Mouse (Mus musculus) myocyte (in vitro differentiated cells): ENCODE data around the gene Fbxo36.

ENCODE experiments used
- MYOD1 ChIP-seq, 3 experiments: IDR thresholded peaks; one replicate each; pipeline ENCODE4 v1.6.1; 2011; ENCODE audit warnings: control low read depth in 2 of 3, low read depth in 2 of 3, mild to moderate bottlenecking in 2 of 3, moderate library complexity in 1 of 3; ENCODE audit not compliant: insufficient read length in 2 of 3, control insufficient read depth in 1 of 3
- POLR2A ChIP-seq: IDR thresholded peaks from one replicate; pipeline ENCODE4 v1.6.1; 2011; ENCODE audit warnings: low read depth, mild to moderate bottlenecking, control low read depth, moderate library complexity; ENCODE audit not compliant: insufficient read length
- TCF12 ChIP-seq: IDR thresholded peaks from one replicate; pipeline ENCODE4 v1.6.1; 2011; ENCODE audit warnings: mild to moderate bottlenecking, control low read depth; ENCODE audit not compliant: poor library complexity, insufficient read depth, severe bottlenecking
- TCF3 ChIP-seq: IDR thresholded peaks from one replicate; pipeline ENCODE4 v1.6.1; 2011; ENCODE audit warnings: low read depth, control low read depth; ENCODE audit not compliant: insufficient read length
- USF1 ChIP-seq: IDR thresholded peaks from one replicate; pipeline ENCODE4 v1.6.1; 2011; ENCODE audit warnings: low read depth, mild to moderate bottlenecking, control low read depth, moderate library complexity

- no peak for TF ChIP-seq TCF3
- no peak for TF ChIP-seq TCF12
- TF ChIP-seq POLR2A, result no peak
- TF ChIP-seq USF1, result no peak
- TF ChIP-seq MYOD1 (IDR thresholded peaks at IDR 0.05; ENCODE audit: control insufficient read depth in 1 of 3, insufficient read length in 2 of 3, low read depth in 2 of 3), result no peak
Observed at GRCm38 (mm10) chr1:84854966-84855365, 15.3 kb downstream of the Fbxo36 start.
